Mouse (Mus musculus) T-helper 17 cell (primary cell): ENCODE data around the gene 2310007B03Rik.

Experiments
- in situ Hi-C, 2 experiments: fragments of 300-600 bp; cut with MboI, MseI; formaldehyde crosslinking; loops; 1 replicate in 1 of 2; 2 replicates in 1 of 2; pipeline ENCODE4 v1.15.1; 2025; ENCODE audit warnings: high pct_unique_total_duplicates in 2 of 2

The 2310007B03Rik gene

DNA sequence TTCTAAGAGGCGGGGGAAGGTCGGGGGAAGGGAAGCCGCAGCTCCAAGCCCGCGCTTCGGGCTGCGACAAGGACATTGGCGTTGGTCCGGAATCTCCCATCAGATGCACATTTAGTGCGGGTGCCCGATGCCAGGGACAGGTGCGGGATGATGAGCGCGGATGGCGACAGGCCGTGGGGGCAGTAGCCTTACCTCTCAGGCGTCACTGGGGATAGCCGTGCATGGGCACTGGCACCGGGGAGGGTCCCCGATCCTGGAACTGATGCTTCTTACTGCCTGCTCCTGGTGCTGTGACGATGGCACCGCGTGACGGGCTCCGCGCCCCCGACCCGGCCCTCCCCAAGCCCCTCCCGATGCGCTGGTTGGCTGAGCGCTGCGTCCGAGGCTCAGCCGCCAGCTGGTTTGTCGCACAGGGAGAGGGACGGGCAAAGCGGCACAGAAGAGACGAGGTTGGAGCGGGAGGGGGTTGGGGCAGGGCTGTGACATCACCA lies 59.1 kb downstream of the 2310007B03Rik start, which contains the start of gene Kif1a:
Gene Kif1a (minus strand): TSS at position 381 of the 491 bp plus-strand sequence.
- in situ Hi-C loops = no loop called here
